Mouse (Mus musculus): Measurements from ENCODE around the gene Maff. TPM values are rescaled to one million over a fixed set of nuclear protein-coding genes. Genes with fewer than 3 reads are reported as not detected.

The Maff gene
- 1.2 and 2.9 TPM in 2 replicates for polyA plus RNA-seq (2014; fragmentation: Nextera tagmentation; extraction: Ambion mirVana)

DNA sequence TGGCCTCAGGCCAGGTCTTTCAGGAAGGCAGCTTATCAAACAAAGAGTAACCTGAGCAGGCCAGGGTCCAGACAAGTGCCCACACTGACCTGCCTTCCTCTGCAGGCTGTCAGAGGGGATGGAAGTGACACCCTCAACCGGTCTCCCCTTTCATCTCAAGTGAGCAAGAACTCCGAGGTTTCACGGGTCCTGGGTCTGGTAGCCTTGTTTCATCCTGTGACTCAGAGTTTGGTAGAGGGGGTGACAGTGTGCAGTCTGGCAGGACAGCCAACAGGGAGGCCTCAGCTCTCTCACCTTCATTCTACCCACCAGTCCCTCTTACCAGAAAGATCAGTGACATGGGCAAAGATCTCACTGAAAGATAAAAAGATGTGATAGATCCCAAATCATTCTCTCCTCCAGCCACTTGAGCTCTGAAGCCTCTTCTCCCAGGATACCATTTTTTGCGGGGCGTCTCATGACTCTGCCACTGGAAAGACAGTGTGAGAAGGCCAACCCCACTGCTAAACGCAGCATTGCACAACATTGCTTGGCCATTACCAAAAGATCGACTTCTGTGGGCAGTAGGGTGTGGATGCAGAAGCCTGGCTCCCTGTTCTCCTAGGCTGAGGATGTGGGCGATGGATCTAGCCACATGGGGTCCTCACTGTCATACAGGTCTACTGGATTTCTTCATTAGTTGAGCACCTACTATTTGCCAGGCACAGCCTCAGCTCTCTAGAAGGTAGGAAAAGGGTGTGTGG is at the start of gene Maff:
Gene Maff (plus strand): TSS at position 571 of the 743 bp plus-strand sequence.
- Histone ChIP-seq H3K9me3 (ENCODE audit: control insufficient read depth, low read length) (no peaks in the 10 kb centered on the region), H3K4me2 (ENCODE audit: low read depth) (peak within 1 kb of the TSS; percentile 99), H3K27ac (ENCODE audit: low read depth, low read length) (peak within 1 kb of the TSS; percentile 80), H3K4me1 (ENCODE audit: control insufficient read depth, insufficient read depth, low read length) (0 out of 2 replicates have a peak, but pooled peaks cover 4% of the 10 kb centered on the region), H3K9ac (ENCODE audit: low read length) (peak within 1 kb of the TSS; percentile 71), H3K4me3 (ENCODE audit: low read depth, low read length) (peak within 1 kb of the TSS; percentile 77), H3K36me3 (ENCODE audit: control insufficient read depth, insufficient read depth, low read length) (no peaks in the 10 kb centered on the region), H3K27me3 (ENCODE audit: control insufficient read depth, insufficient read depth, low read length) (peaks cover 3% of the 10 kb centered on the region; the same call in 1 of the 2 replicates)
- DNase-seq (ENCODE audit: low spot score) (no peak), ATAC-seq (ENCODE audit: insufficient read depth, low FRiP score, low TSS enrichment) (no peak)
- 51% methylated on average over 8 of the region's 8 CpGs for WGBS

DNA sequence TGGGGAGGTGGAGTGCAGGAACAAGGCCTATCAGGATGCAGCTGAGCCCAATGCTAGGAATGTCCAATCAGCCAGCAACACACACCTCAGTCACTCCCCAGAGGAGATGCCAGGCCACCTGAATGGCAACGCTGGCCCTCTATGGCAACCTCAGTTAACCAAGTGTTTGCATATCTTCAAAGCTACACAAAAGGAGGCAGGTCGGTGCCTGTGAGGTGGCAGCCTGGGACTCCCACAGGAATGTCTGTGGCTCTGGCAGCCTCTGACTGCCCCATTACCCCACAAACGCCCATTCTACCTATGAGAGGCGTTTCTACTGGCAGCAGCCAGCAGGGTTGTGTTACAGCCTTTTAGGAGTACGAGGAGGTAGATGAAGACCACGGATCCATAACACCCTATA is 47.9 kb upstream of the Maff start:
- Histone ChIP-seq H3K9ac (ENCODE audit: low read length) (no peak overlapping the region), H3K27ac (ENCODE audit: low read depth, low read length) (no peak overlapping the region), H3K4me3 (ENCODE audit: low read depth, low read length) (no peak overlapping the region), H3K9me3 (ENCODE audit: control insufficient read depth, low read length) (no peaks in the 10 kb centered on the region), H3K36me3 (ENCODE audit: control insufficient read depth, insufficient read depth, low read length) (no peaks in the 10 kb centered on the region), H3K27me3 (ENCODE audit: control insufficient read depth, insufficient read depth, low read length) (no peaks in the 10 kb centered on the region), H3K4me2 (ENCODE audit: low read depth) (no peak overlapping the region), H3K4me1 (ENCODE audit: control insufficient read depth, insufficient read depth, low read length) (no peaks in the 10 kb centered on the region)
- ATAC-seq (ENCODE audit: insufficient read depth, low FRiP score, low TSS enrichment) (no peak), DNase-seq (ENCODE audit: low spot score) (no peak)
- WGBS = 83% methylated on average over 6 of the region's 6 CpGs

DNA sequence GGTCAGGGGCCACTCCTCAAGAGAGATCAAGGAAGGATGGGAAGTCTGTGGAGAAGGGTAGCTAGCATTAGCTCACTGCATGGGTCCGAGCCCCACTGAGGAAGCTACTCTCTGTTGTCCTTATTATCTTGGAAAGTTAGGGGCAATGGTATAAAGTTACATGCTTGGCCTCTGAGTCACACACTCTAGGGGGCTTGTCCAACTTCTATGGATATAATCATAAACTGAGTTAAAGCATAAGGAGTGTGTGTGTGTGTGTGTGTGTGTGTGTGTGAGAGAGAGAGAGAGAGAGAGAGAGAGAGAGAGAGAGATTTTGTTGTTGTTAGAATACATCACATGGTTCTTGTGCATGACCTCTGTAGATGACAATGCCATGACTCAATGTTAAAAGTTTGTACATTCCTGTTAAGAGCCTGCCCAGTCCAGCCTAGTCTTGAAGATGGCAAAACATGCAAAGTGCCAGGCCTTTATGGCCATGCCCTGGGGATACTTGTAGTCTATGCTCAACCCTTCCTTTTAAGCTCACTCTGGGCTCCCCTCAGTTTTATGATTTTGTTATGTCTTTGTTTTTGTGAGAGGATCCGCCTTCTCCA is 46.8 kb upstream of the Maff start:
- H3K27ac ChIP-seq (ENCODE audit: low read depth, low read length) = no peak overlapping the region
- ATAC-seq (ENCODE audit: insufficient read depth, low FRiP score, low TSS enrichment) (no peak), DNase-seq (ENCODE audit: low spot score) (no peak)
- WGBS = 64% methylated on average over 2 of the region's 2 CpGs
- no peak overlapping the region for H3K4me2 ChIP-seq (ENCODE audit: low read depth)
- H3K36me3 ChIP-seq (ENCODE audit: control insufficient read depth, insufficient read depth, low read length) = no peaks in the 10 kb centered on the region
- H3K4me3 ChIP-seq (ENCODE audit: low read depth, low read length) = no peak overlapping the region
- no peak overlapping the region for H3K9ac ChIP-seq (ENCODE audit: low read length)
- H3K4me1 ChIP-seq (ENCODE audit: control insufficient read depth, insufficient read depth, low read length) = no peaks in the 10 kb centered on the region
- no peaks in the 10 kb centered on the region for H3K9me3 ChIP-seq (ENCODE audit: control insufficient read depth, low read length)
- H3K27me3 ChIP-seq (ENCODE audit: control insufficient read depth, insufficient read depth, low read length) = no peaks in the 10 kb centered on the region

DNA sequence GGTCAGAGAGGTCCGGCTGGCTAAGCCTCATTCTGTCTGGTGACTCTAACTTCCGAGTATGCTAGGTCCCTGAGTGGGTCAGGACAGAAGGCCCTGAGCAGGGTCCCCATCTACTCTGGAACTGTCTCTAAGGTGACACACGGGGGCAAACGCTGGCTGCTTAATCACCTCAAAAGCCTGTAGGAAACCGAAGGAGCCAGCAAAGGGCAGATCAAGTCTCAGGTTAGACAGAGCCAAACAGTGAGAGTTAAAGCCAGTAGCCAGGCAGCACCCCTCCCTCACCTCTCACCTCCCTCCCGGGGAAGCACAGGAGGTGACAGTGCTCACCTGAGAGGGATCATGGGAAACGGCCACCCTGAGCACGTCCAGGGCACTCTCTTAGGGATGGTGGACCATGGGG is 42.7 kb upstream of the Maff start:
- no peak overlapping the region for H3K4me3 ChIP-seq (ENCODE audit: low read depth, low read length)
- 88% methylated on average over 8 of the region's 8 CpGs for WGBS
- no peaks in the 10 kb centered on the region for H3K4me1 ChIP-seq (ENCODE audit: control insufficient read depth, insufficient read depth, low read length)
- no peak overlapping the region for H3K27ac ChIP-seq (ENCODE audit: low read depth, low read length)
- no peak for ATAC-seq (ENCODE audit: insufficient read depth, low FRiP score, low TSS enrichment)
- no peaks in the 10 kb centered on the region; the same call in 1 of the 2 replicates for H3K36me3 ChIP-seq (ENCODE audit: control insufficient read depth, insufficient read depth, low read length)
- no peaks in the 10 kb centered on the region for H3K9me3 ChIP-seq (ENCODE audit: control insufficient read depth, low read length)
- H3K27me3 ChIP-seq (ENCODE audit: control insufficient read depth, insufficient read depth, low read length) = no peaks in the 10 kb centered on the region
- no peak overlapping the region for H3K4me2 ChIP-seq (ENCODE audit: low read depth)
- H3K9ac ChIP-seq (ENCODE audit: low read length) = no peak overlapping the region
- DNase-seq (ENCODE audit: low spot score) = no peak

DNA sequence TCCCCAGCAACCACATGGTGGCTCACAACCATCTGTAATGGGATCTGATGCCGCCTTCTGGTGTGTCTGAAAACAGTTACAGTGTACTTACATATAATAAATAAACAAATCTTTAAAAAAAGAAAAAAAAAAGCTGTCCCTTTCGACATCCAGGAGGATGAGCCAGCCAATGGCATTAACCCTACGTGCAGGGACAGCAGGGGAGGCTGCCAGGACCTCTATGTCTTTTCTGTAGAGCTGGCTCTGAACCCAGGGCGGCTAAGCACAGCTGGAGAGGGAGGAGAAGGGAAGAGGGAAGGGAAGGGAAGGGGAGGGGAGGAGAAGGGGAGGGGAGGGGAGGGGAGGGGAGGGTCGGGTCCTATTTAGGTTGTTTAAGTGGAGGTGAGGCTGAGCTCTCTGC is 41.6 kb upstream of the Maff start:
- H3K27ac ChIP-seq (ENCODE audit: low read depth, low read length) = no peak overlapping the region
- H3K9me3 ChIP-seq (ENCODE audit: control insufficient read depth, low read length) = no peaks in the 10 kb centered on the region
- H3K4me3 ChIP-seq (ENCODE audit: low read depth, low read length) = no peak overlapping the region
- H3K36me3 ChIP-seq (ENCODE audit: control insufficient read depth, insufficient read depth, low read length) = no peaks in the 10 kb centered on the region; the same call in 1 of the 2 replicates
- DNase-seq (ENCODE audit: low spot score) = no peak
- 64% methylated on average over 4 of the region's 5 CpGs for WGBS
- H3K9ac ChIP-seq (ENCODE audit: low read length) = no peak overlapping the region
- no peaks in the 10 kb centered on the region for H3K27me3 ChIP-seq (ENCODE audit: control insufficient read depth, insufficient read depth, low read length)
- H3K4me1 ChIP-seq (ENCODE audit: control insufficient read depth, insufficient read depth, low read length) = no peaks in the 10 kb centered on the region
- no peak for ATAC-seq (ENCODE audit: insufficient read depth, low FRiP score, low TSS enrichment)
- no peak overlapping the region for H3K4me2 ChIP-seq (ENCODE audit: low read depth)

DNA sequence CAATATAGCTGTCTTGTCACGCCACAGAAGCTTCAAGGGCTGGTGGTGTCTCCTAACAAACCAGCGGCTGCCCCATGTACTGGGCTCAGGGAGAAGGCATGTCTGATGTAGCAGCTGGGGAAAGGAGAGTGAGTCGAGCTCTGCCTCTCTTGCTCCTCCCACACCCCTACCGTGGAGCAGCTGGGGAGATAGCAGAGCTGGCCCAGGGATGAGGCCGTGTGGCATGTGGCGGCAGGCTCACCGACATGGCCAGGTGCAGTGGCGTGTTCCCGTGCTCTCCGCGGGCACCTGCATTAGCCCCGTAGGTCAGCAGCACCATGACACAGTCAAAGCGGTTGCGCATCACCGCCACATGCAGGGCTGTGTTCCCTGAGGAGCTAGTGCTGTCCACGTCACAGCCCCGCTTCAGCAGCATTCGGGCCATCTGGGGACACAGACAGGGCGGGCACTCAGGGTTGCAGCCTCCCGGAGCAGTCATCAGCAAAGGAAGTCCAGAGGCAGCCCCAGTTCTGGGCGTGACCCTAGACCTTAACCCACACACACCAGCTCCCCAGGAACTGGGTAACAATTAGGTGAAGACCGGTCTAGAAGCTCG is 40.3 kb upstream of the Maff start:
- Histone ChIP-seq H3K9me3 (ENCODE audit: control insufficient read depth, low read length) (no peaks in the 10 kb centered on the region), H3K27ac (ENCODE audit: low read depth, low read length) (no peak overlapping the region), H3K27me3 (ENCODE audit: control insufficient read depth, insufficient read depth, low read length) (no peaks in the 10 kb centered on the region), H3K4me1 (ENCODE audit: control insufficient read depth, insufficient read depth, low read length) (no peaks in the 10 kb centered on the region), H3K36me3 (ENCODE audit: control insufficient read depth, insufficient read depth, low read length) (no peaks in the 10 kb centered on the region; the same call in 1 of the 2 replicates), H3K4me3 (ENCODE audit: low read depth, low read length) (no peak overlapping the region), H3K9ac (ENCODE audit: low read length) (no peak overlapping the region), H3K4me2 (ENCODE audit: low read depth) (no peak overlapping the region)
- 81% methylated on average over 23 of the region's 23 CpGs for WGBS
- DNase-seq (ENCODE audit: low spot score) = no peak
- ATAC-seq (ENCODE audit: insufficient read depth, low FRiP score, low TSS enrichment) = no peak

DNA sequence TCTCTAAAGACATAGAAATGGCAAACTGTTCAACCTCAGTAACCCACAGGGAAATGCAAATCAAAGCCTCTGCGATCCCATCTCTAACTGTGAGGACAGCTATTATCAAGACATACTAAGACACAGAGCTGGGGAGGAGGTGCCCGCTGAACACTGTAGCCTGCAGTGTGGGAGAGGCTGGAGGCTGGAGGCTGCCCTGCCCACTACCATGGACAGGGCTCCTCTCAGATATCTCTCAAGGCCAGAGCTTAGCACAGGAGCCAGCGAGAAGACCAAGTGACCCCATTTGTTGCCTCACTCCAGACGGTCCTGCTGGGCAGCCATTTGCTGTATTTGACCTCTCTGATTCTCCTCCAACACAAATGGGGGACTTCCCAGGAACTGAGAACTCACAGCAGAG is 38.6 kb upstream of the Maff start:
- ATAC-seq (ENCODE audit: insufficient read depth, low FRiP score, low TSS enrichment) (no peak), DNase-seq (ENCODE audit: low spot score) (no peak)
- Histone ChIP-seq H3K9ac (ENCODE audit: low read length) (no peak overlapping the region), H3K9me3 (ENCODE audit: control insufficient read depth, low read length) (no peaks in the 10 kb centered on the region), H3K27ac (ENCODE audit: low read depth, low read length) (no peak overlapping the region), H3K36me3 (ENCODE audit: control insufficient read depth, insufficient read depth, low read length) (no peaks in the 10 kb centered on the region; the same call in 1 of the 2 replicates), H3K4me3 (ENCODE audit: low read depth, low read length) (no peak overlapping the region), H3K4me1 (ENCODE audit: control insufficient read depth, insufficient read depth, low read length) (no peaks in the 10 kb centered on the region), H3K27me3 (ENCODE audit: control insufficient read depth, insufficient read depth, low read length) (no peaks in the 10 kb centered on the region), H3K4me2 (ENCODE audit: low read depth) (no peak overlapping the region)
- 74% methylated on average over 4 of the region's 4 CpGs for WGBS

DNA sequence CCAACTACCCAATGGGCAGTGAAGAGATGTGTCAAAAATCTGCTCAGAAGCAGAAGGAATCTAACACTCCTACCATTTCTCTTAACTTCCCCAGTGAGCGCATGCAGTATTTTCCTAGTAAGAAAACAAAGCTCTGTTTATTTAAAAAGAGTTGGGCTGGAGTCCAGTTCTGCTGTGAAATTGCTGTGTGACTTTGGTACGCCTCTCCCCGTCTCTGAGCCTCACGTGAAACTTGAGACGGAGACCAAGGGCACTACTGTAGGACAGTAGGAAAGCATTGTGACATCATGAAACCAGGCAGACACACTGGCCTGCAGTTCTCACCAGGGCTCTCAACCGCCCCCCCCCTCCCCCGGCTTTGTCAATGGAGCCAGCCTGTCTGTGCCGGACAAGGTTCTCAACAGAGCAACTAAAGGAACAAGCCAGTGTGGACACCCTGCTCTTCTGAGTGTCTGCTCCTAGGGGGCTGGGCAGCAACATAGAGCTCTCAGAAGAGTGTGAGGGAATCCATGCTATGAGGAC is 32.5 kb upstream of the Maff start:
- H3K36me3 ChIP-seq (ENCODE audit: control insufficient read depth, insufficient read depth, low read length) = no peaks in the 10 kb centered on the region
- H3K9ac ChIP-seq (ENCODE audit: low read length) = no peak overlapping the region
- H3K4me2 ChIP-seq (ENCODE audit: low read depth) = no peak overlapping the region
- no peak overlapping the region for H3K27ac ChIP-seq (ENCODE audit: low read depth, low read length)
- ATAC-seq (ENCODE audit: insufficient read depth, low FRiP score, low TSS enrichment) (no peak), DNase-seq (ENCODE audit: low spot score) (no peak)
- no peaks in the 10 kb centered on the region for H3K4me1 ChIP-seq (ENCODE audit: control insufficient read depth, insufficient read depth, low read length)
- no peaks in the 10 kb centered on the region for H3K9me3 ChIP-seq (ENCODE audit: control insufficient read depth, low read length)
- no peak overlapping the region for H3K4me3 ChIP-seq (ENCODE audit: low read depth, low read length)
- 84% methylated on average over 8 of the region's 8 CpGs for WGBS
- H3K27me3 ChIP-seq (ENCODE audit: control insufficient read depth, insufficient read depth, low read length) = no peaks in the 10 kb centered on the region

Data from neural tube, embryonic 11.5 days (tissue).